ENCODE assay signal across 26 mouse cellular contexts in the genomic region with DNA sequence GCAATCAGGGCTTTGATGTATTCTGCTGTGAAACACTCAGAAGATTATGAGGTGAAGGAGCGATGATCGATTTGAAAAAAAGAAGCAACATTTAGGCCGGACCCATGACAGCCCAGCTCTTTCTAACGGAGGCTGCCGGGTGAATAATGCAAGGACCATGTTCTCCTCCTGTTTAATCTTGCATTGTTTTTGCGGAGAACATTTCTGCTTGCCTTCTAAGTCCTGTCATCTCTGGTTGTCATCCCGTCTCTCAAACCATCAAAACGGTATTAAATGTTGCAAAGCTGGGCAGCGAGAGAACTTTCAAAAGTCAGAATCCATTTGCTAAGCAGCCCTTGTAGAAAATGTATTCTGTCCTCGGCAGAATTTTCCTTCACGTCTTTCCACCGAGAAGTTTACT.
DNase-seq lines count a peak whose midpoint lies in the region; ATAC-seq and TF ChIP-seq lines count a peak whose summit lies in the region.
"Had no signal": no experiment of that assay in that cellular context is flagged by ENCODE, and none has a peak within 500 bp of the region (broad histone marks: within the 10 kb centered on the region; RNA-seq: fewer than 3 reads in every experiment).

No protein-coding gene starts in this region.

- WGBS in heart, embryonic 12.5 days, result 83% methylated on average over 12 of the region's 12 CpGs
- WGBS in midbrain, embryonic 12.5 days, result 19% methylated on average over 12 of the region's 12 CpGs
- 15% methylated on average over 12 of the region's 12 CpGs for WGBS in midbrain, embryonic 15.5 days

- DNase-seq in heart, adult 11 months, result peak; percentile 51
- peak; percentile 32 for DNase-seq in brain, embryonic 14.5 days (ENCODE audit: low read depth)
- DNase-seq in kidney, postnatal 25 days, result no peak
- no peak for DNase-seq in layer of hippocampus, adult 18-20 months (ENCODE audit: low spot score in 2 of 2)
- DNase-seq: adrenal gland, adult 8-10 months; adrenal gland, postnatal 25 days; cerebellum, adult 11 months; cerebellum, adult 2 months; cerebellum, adult 9-11 months; cerebellum, postnatal 25 days; forebrain, postnatal 0 days; gastrocnemius, postnatal 10 days; gastrocnemius, postnatal 36 days; heart, postnatal 10 days; heart, postnatal 36 days had no signal

- no peaks in the 10 kb centered on the region for H3K27me3 ChIP-seq in heart, embryonic 12.5 days (replicated peaks)
- 0 out of 2 replicates have a peak, but pooled peaks cover 9% of the 10 kb centered on the region for H3K27me3 ChIP-seq in midbrain, embryonic 12.5 days
- H3K27me3 ChIP-seq in midbrain, embryonic 15.5 days (replicated peaks), result no peaks in the 10 kb centered on the region
- H3K27me3 ChIP-seq: embryonic facial prominence, embryonic 12.5 days; embryonic facial prominence, embryonic 15.5 days; heart, embryonic 15.5 days had no signal

- no peak for TF ChIP-seq POLR2A in brain, embryonic 14.5 days (IDR thresholded peaks at IDR 0.05; ENCODE audit: borderline replicate concordance, extremely low read depth, insufficient read depth, insufficient read length, poor library complexity, severe bottlenecking)

- H3K9me3 ChIP-seq in heart, embryonic 12.5 days (replicated peaks), result no peaks in the 10 kb centered on the region
- H3K9me3 ChIP-seq in midbrain, embryonic 12.5 days, result no peaks in the 10 kb centered on the region
- no peaks in the 10 kb centered on the region for H3K9me3 ChIP-seq in midbrain, embryonic 15.5 days
- H3K9me3 ChIP-seq: embryonic facial prominence, embryonic 12.5 days; embryonic facial prominence, embryonic 15.5 days; heart, embryonic 15.5 days; hindbrain, embryonic 15.5 days had no signal

- H3K27ac ChIP-seq in heart, embryonic 12.5 days (ENCODE audit: poor library complexity, severe bottlenecking), result no peak overlapping the region
- no peak overlapping the region for H3K27ac ChIP-seq in midbrain, embryonic 12.5 days (replicated peaks)
- no peak overlapping the region for H3K27ac ChIP-seq in midbrain, embryonic 15.5 days
- H3K27ac ChIP-seq: embryonic facial prominence, embryonic 12.5 days; embryonic facial prominence, embryonic 15.5 days; heart, embryonic 15.5 days; hindbrain, embryonic 15.5 days had no signal

- no peak for TF ChIP-seq CTCF in brain, embryonic 14.5 days (IDR thresholded peaks at IDR 0.05; ENCODE audit: borderline replicate concordance, extremely low read depth, insufficient read depth, insufficient read length)

- no peak overlapping the region for H3K4me3 ChIP-seq in heart, embryonic 12.5 days
- H3K4me3 ChIP-seq in midbrain, embryonic 12.5 days, result no peak overlapping the region
- H3K4me3 ChIP-seq in midbrain, embryonic 15.5 days, result no peak overlapping the region
- H3K4me3 ChIP-seq: embryonic facial prominence, embryonic 12.5 days; embryonic facial prominence, embryonic 15.5 days; heart, embryonic 15.5 days; hindbrain, embryonic 15.5 days had no signal

- no peak overlapping the region for H3K4me2 ChIP-seq in heart, embryonic 12.5 days
- peak overlapping the region; percentile 24 for H3K4me2 ChIP-seq in midbrain, embryonic 12.5 days (replicated peaks)
- peak overlapping the region; percentile 24 for H3K4me2 ChIP-seq in midbrain, embryonic 15.5 days
- H3K4me2 ChIP-seq: embryonic facial prominence, embryonic 12.5 days; embryonic facial prominence, embryonic 15.5 days; heart, embryonic 11.5 days; heart, embryonic 15.5 days; hindbrain, embryonic 15.5 days had no signal

- peaks cover 12% of the 10 kb centered on the region for H3K4me1 ChIP-seq in heart, embryonic 12.5 days (replicated peaks)
- peaks cover 27% of the 10 kb centered on the region for H3K4me1 ChIP-seq in midbrain, embryonic 12.5 days
- peaks cover 30% of the 10 kb centered on the region for H3K4me1 ChIP-seq in midbrain, embryonic 15.5 days

- no peak overlapping the region for H3K9ac ChIP-seq in heart, embryonic 12.5 days
- no peak overlapping the region for H3K9ac ChIP-seq in midbrain, embryonic 12.5 days (replicated peaks)
- no peak overlapping the region for H3K9ac ChIP-seq in midbrain, embryonic 15.5 days
- H3K9ac ChIP-seq: embryonic facial prominence, embryonic 12.5 days; embryonic facial prominence, embryonic 15.5 days; forebrain, postnatal 0 days; heart, embryonic 15.5 days; hindbrain, embryonic 15.5 days had no signal

- no peaks in the 10 kb centered on the region for H3K36me3 ChIP-seq in heart, embryonic 12.5 days
- H3K36me3 ChIP-seq in midbrain, embryonic 12.5 days, result no peaks in the 10 kb centered on the region
- no peaks in the 10 kb centered on the region for H3K36me3 ChIP-seq in midbrain, embryonic 15.5 days (replicated peaks)
- H3K36me3 ChIP-seq: embryonic facial prominence, embryonic 12.5 days; embryonic facial prominence, embryonic 15.5 days; heart, embryonic 15.5 days; hindbrain, embryonic 15.5 days had no signal

- ATAC-seq in heart, embryonic 12.5 days (ENCODE audit: insufficient number of reproducible peaks, low FRiP score), result no peak
- 0 out of 2 replicates have a peak, but pooled peaks have one; percentile 38 for ATAC-seq in midbrain, embryonic 12.5 days (ENCODE audit: low FRiP score, low read depth)
- ATAC-seq in midbrain, embryonic 15.5 days (replicated peaks), result no peak
- ATAC-seq in megakaryocyte-erythroid progenitor cell, adult 5-6 weeks (replicated peaks; ENCODE audit: low FRiP score, low TSS enrichment, poor library complexity, severe bottlenecking), result no peak
- ATAC-seq: activated CD4-positive, CD25-positive, alpha-beta regulatory T cell, adult 4 months; forebrain, embryonic 14.5 days; forebrain, postnatal 0 days had no signal

Comparison
In these comparisons a context has a peak if more than half of its experiments do, and no peak if none do; other contexts are left out.
1. DNase-seq: peak in heart, adult 11 months (single experiment) and brain, embryonic 14.5 days (single experiment); none in kidney, postnatal 25 days (0 of 2) and layer of hippocampus, adult 18-20 months (0 of 2).